Mouse (Mus musculus): ENCODE results near the gene Dtl.

- peak; percentile 97 for TF ChIP-seq CTCF (IDR thresholded peaks at IDR 0.05; ENCODE audit: low read depth, low read length)
- TF ChIP-seq GATA1 (IDR thresholded peaks at IDR 0.05; ENCODE audit: borderline replicate concordance, low read length), result no peak
These were observed at the start of gene Dtl, which contains the start of gene Ints7 for GRCm38 (mm10) chr1:191575458-191576247.
